Mouse (Mus musculus) thymus, adult 2 months (tissue): Measurements from ENCODE around the gene Ap2a2. TPM values are rescaled to one million over a fixed set of nuclear protein-coding genes. Genes with fewer than 3 reads are reported as not detected.

Experiments used
- DNase-seq: peaks from one replicate; pipeline ENCODE4 v3.0.0; 2021
- H3K27ac ChIP-seq: fragments of 200-500 bp; 2 replicates; pipeline ENCODE4 v1.5.1; 2012; ENCODE audit warnings: low read length, control low read depth; ENCODE audit not compliant: control insufficient read depth, insufficient read depth
- H3K27me3 ChIP-seq: fragments of 200-500 bp; 2 replicates; pipeline ENCODE4 v1.6.1; 2012; ENCODE audit warnings: mild to moderate bottlenecking, low read length, moderate library complexity, mixed read lengths; ENCODE audit not compliant: control insufficient read depth, insufficient read depth
- H3K36me3 ChIP-seq: fragments of 200-500 bp; 2 replicates; pipeline ENCODE4 v1.6.1; 2012; ENCODE audit warnings: mild to moderate bottlenecking, low read length, moderate library complexity; ENCODE audit not compliant: control insufficient read depth, insufficient read depth
- H3K4me1 ChIP-seq: fragments of 200-500 bp; replicated peaks from 2 replicates; pipeline ENCODE4 v1.6.1; 2012; ENCODE audit warnings: low read length; ENCODE audit not compliant: control insufficient read depth, insufficient read depth
- H3K4me3 ChIP-seq: fragments of 200-500 bp; 2 replicates; pipeline ENCODE4 v1.5.1; 2012; ENCODE audit warnings: mild to moderate bottlenecking, low read length, control low read depth, moderate library complexity; ENCODE audit not compliant: control insufficient read depth, insufficient read depth
- CTCF ChIP-seq: fragments of 200-500 bp; IDR thresholded peaks from 2 replicates; pipeline ENCODE4 v1.5.1; 2012; ENCODE audit warnings: mild to moderate bottlenecking, control low read depth, low read length, moderate library complexity, borderline replicate concordance; ENCODE audit not compliant: control insufficient read depth, poor library complexity, insufficient read depth; ENCODE audit errors: extremely low read depth
- POLR2A ChIP-seq: fragments of 200-500 bp; IDR thresholded peaks from 2 replicates; pipeline ENCODE4 v1.6.1; 2012; ENCODE audit warnings: mild to moderate bottlenecking, low read length, control low read depth, moderate library complexity; ENCODE audit not compliant: control insufficient read depth, poor library complexity, insufficient read depth; ENCODE audit errors: extremely low read depth
- WGBS: fragments of 180-500 bp; shearing (Covaris S2); methylation state at CpG from one replicate; pipeline ENCODE4 v1.1.7; 2018; 5-methylcytosine and 5-hydroxymethylcytosine counted together
- polyA plus RNA-seq: library from polyadenylated mRNA; depleted of rRNA; stranded (reverse); fragments of >200 nt; gene quantifications from 2 replicates; pipeline ENCODE4 v1.2.3, GENCODE M21; 2012

Gene Ap2a2
- polyA plus RNA-seq, 1 experiment = 40.9 TPM

GRCm38 (mm10) chr7:141540312-141541081 lies 21.5 kb upstream of the Ap2a2 start:
- DNase-seq = peak; percentile 14
- no peaks in the 10 kb centered on the region for H3K36me3 ChIP-seq
- no peaks in the 10 kb centered on the region for H3K27me3 ChIP-seq
- no peak for TF ChIP-seq POLR2A
- TF ChIP-seq CTCF = no peak
- peak overlapping the region; percentile 75 for H3K4me3 ChIP-seq
- H3K27ac ChIP-seq = no peak overlapping the region
- 22% methylated on average over 13 of the region's 13 CpGs for WGBS
- H3K4me1 ChIP-seq = peaks cover 21% of the 10 kb centered on the region

GRCm38 (mm10) chr7:141541681-141542080 lies 20.3 kb upstream of the Ap2a2 start:
- no peaks in the 10 kb centered on the region for H3K36me3 ChIP-seq
- peaks cover 21% of the 10 kb centered on the region for H3K4me1 ChIP-seq
- no peak overlapping the region for H3K27ac ChIP-seq
- no peaks in the 10 kb centered on the region for H3K27me3 ChIP-seq
- DNase-seq = no peak
- H3K4me3 ChIP-seq = no peak overlapping the region
- WGBS = 96% methylated on average over 4 of the region's 4 CpGs
- TF ChIP-seq POLR2A (no peak), CTCF (no peak)

- peaks cover 21% of the 10 kb centered on the region for H3K4me1 ChIP-seq
- 97% methylated on average over 2 of the region's 2 CpGs for WGBS
- no peak for DNase-seq
These were observed 19.4 kb upstream of the Ap2a2 start for GRCm38 (mm10) chr7:141542588-141542987.

GRCm38 (mm10) chr7:141544654-141545053 lies 17.3 kb upstream of the Ap2a2 start:
- no peak overlapping the region for H3K4me3 ChIP-seq
- TF ChIP-seq CTCF = no peak
- no peak for TF ChIP-seq POLR2A
- peaks cover 10% of the 10 kb centered on the region for H3K4me1 ChIP-seq
- no peaks in the 10 kb centered on the region for H3K27me3 ChIP-seq
- no peak overlapping the region for H3K27ac ChIP-seq
- no peaks in the 10 kb centered on the region for H3K36me3 ChIP-seq
- WGBS = 96% methylated on average over 4 of the region's 4 CpGs
- DNase-seq = no peak

More at GRCm38 (mm10) chr7:141542588-141542987, 19.4 kb upstream of the Ap2a2 start:
- H3K27me3 ChIP-seq = no peaks in the 10 kb centered on the region
- H3K4me3 ChIP-seq = no peak overlapping the region
- H3K27ac ChIP-seq = no peak overlapping the region
- no peak for TF ChIP-seq POLR2A
- TF ChIP-seq CTCF = no peak
- H3K36me3 ChIP-seq = no peaks in the 10 kb centered on the region

- H3K27me3 ChIP-seq = no peaks in the 10 kb centered on the region
- no peaks in the 10 kb centered on the region for H3K36me3 ChIP-seq
- H3K27ac ChIP-seq = no peak overlapping the region
- H3K4me3 ChIP-seq = no peak overlapping the region
- DNase-seq = no peak
- TF ChIP-seq POLR2A (no peak), CTCF (no peak)
- H3K4me1 ChIP-seq = no peaks in the 10 kb centered on the region
- 97% methylated on average over 3 of the region's 3 CpGs for WGBS
These were observed 12.4 kb upstream of the Ap2a2 start for GRCm38 (mm10) chr7:141549432-141550061.

- Histone ChIP-seq H3K4me3 (no peak overlapping the region), H3K27ac (no peak overlapping the region), H3K4me1 (no peaks in the 10 kb centered on the region), H3K27me3 (no peaks in the 10 kb centered on the region), H3K36me3 (no peaks in the 10 kb centered on the region)
- WGBS = 82% methylated on average over 2 of the region's 2 CpGs
- DNase-seq = no peak
- TF ChIP-seq POLR2A (no peak), CTCF (no peak)
These were observed 11.5 kb upstream of the Ap2a2 start for GRCm38 (mm10) chr7:141550464-141550863.
